Mouse (Mus musculus) lung, postnatal 0 days (tissue): ENCODE results near the gene Ranbp1.

Source experiments
- CTCF ChIP-seq: IDR thresholded peaks from 2 replicates; pipeline ENCODE4 v1.5.1; 2016; ENCODE audit warnings: antibody characterized with exemption, mild to moderate bottlenecking
- EP300 ChIP-seq: IDR thresholded peaks from 2 replicates; pipeline ENCODE4 v1.6.1; 2016; ENCODE audit warnings: antibody characterized with exemption, mild to moderate bottlenecking, control low read depth

DNA sequence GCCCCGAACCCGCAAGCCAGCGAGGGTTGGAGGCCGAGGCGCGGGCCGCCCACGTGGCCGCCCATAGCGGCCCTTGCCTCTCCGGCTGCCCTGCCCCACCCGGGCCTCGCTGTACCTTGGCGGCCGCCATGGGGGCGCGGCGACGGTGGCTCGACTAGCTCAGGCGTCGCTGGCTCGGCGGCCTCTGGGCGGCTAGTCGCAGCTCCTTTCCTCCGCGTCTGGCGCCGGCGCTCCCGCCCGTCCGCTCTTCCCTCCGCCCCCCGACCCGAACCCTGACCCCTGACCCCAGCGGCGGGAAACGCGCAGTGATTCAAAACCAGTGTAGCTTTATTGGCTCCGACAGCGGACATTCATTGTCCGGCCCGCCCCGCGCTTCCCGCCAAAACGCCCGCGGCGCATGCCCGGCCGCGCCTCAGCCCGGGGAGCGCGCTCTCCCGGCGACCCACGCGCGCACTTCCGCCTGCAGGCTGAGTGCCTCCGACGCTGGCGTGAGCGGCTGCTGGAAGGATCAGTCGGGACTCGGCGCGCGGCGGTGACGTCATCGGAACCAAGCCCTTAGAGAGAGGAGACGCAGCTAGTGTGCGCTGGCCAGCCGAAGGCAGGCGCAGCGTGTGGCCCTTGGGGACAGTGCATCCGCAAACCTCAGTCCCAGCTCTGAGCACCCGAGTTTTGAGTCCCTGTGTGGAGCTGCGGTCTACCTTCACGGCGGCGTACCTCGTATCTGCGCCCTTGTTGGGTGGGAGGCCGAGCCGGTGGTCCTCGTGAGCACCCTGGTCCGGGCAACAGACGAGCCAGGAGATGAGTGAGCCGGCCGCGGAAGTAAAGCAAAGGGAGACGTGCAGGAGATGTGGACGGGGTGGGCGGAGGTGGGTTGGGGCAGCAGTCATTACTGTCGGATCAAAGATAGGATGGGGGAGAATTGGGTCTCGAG, at the start of gene Ranbp1, which contains the start of gene Trmt2a:
- TF ChIP-seq CTCF, result peak; percentile 20
- no peak for TF ChIP-seq EP300
